ENCODE assay signal across 20 mouse cellular contexts in genomic region chr7:100811912-100812311, GRCm38 (mm10). TPM values are rescaled to one million over a fixed set of nuclear protein-coding genes. Genes with fewer than 3 reads are reported as not detected.
A peak's percentile ranks its signal among the peaks of the same experiment; 100 is the strongest.
DNase-seq lines count a peak whose midpoint lies in the region; ATAC-seq lines count a peak whose summit lies in the region.
"Had no signal": no experiment of that assay in that cellular context is flagged by ENCODE, and none has a peak within 500 bp of the region (broad histone marks: within the 10 kb centered on the region; RNA-seq: fewer than 3 reads in every experiment).

No protein-coding gene starts in this region.

- no peak for DNase-seq in hindbrain, embryonic 14.5 days (ENCODE audit: low spot score)
- peak; percentile 93 for DNase-seq in brain, adult 2 months (ENCODE audit: low read depth, low spot score)
- peak; percentile 75 for DNase-seq in cerebellum, adult 11 months
- DNase-seq in cerebellum, postnatal 10 days: peak; percentile 77 to 83
- DNase-seq in frontal cortex, postnatal 36 days (ENCODE audit: low spot score in 2 of 2): no peak
- no peak for DNase-seq in gastrocnemius, postnatal 10 days
- DNase-seq: adrenal gland, postnatal 25 days; B cell, adult 2 months; heart, postnatal 10 days; lung, adult 2 months; lung, postnatal 36 days; retina, postnatal 1 day; thymus, postnatal 14 days had no signal

- H3K27ac ChIP-seq in hindbrain, embryonic 16.5 days (ENCODE audit: low read depth, low read length): 0 out of 2 replicates have a peak overlapping the region, but pooled peaks have one; percentile 5
- no peak overlapping the region for H3K27ac ChIP-seq in hindbrain, embryonic 14.5 days
- H3K27ac ChIP-seq: embryonic facial prominence, embryonic 15.5 days; intestine, embryonic 15.5 days; limb, embryonic 12.5 days; liver, embryonic 12.5 days had no signal

- H3K9me3 ChIP-seq in hindbrain, embryonic 16.5 days (ENCODE audit: control insufficient read depth, low read length): no peaks in the 10 kb centered on the region
- no peaks in the 10 kb centered on the region for H3K9me3 ChIP-seq in hindbrain, embryonic 14.5 days (ENCODE audit: control insufficient read depth, low read length)
- H3K9me3 ChIP-seq: embryonic facial prominence, embryonic 15.5 days; intestine, embryonic 15.5 days; limb, embryonic 12.5 days; liver, embryonic 12.5 days had no signal

- H3K4me2 ChIP-seq in hindbrain, embryonic 16.5 days (ENCODE audit: low read length): no peak overlapping the region
- no peak overlapping the region for H3K4me2 ChIP-seq in hindbrain, embryonic 14.5 days (replicated peaks)
- H3K4me2 ChIP-seq: embryonic facial prominence, embryonic 15.5 days; heart, embryonic 11.5 days; intestine, embryonic 15.5 days; limb, embryonic 12.5 days; liver, embryonic 12.5 days had no signal

- ATAC-seq in hindbrain, embryonic 16.5 days: no peak
- ATAC-seq in hindbrain, embryonic 14.5 days (ENCODE audit: low FRiP score): no peak
- ATAC-seq in megakaryocyte progenitor cell, adult 5-6 weeks (replicated peaks; ENCODE audit: poor library complexity): no peak
- ATAC-seq: intestine, embryonic 15.5 days; liver, embryonic 12.5 days had no signal

- 0 out of 2 replicates have a peak, but pooled peaks cover 2% of the 10 kb centered on the region for H3K36me3 ChIP-seq in hindbrain, embryonic 16.5 days (ENCODE audit: control insufficient read depth, insufficient read depth, low read length)
- H3K36me3 ChIP-seq in hindbrain, embryonic 14.5 days (replicated peaks; ENCODE audit: control insufficient read depth, insufficient read depth): 0 out of 2 replicates have a peak, but pooled peaks cover 3% of the 10 kb centered on the region
- H3K36me3 ChIP-seq: embryonic facial prominence, embryonic 15.5 days; liver, embryonic 12.5 days had no signal

- H3K9ac ChIP-seq in hindbrain, embryonic 16.5 days (ENCODE audit: low read depth, low read length): no peak overlapping the region
- H3K9ac ChIP-seq in hindbrain, embryonic 14.5 days: no peak overlapping the region
- H3K9ac ChIP-seq: embryonic facial prominence, embryonic 15.5 days; intestine, embryonic 15.5 days; limb, embryonic 12.5 days; liver, embryonic 12.5 days had no signal

- 62% methylated on average over 5 of the region's 5 CpGs for WGBS in hindbrain, embryonic 16.5 days
- 62% methylated on average over 5 of the region's 5 CpGs for WGBS in hindbrain, embryonic 14.5 days

- H3K27me3 ChIP-seq in hindbrain, embryonic 16.5 days (replicated peaks; ENCODE audit: control insufficient read depth, insufficient read depth, low read length): no peaks in the 10 kb centered on the region
- no peaks in the 10 kb centered on the region for H3K27me3 ChIP-seq in hindbrain, embryonic 14.5 days (ENCODE audit: control insufficient read depth, insufficient read depth, low read length)
- H3K27me3 ChIP-seq: embryonic facial prominence, embryonic 15.5 days; intestine, embryonic 15.5 days; limb, embryonic 12.5 days; liver, embryonic 12.5 days had no signal

- no peaks in the 10 kb centered on the region for H3K4me1 ChIP-seq in hindbrain, embryonic 16.5 days (ENCODE audit: control insufficient read depth, insufficient read depth, low read depth, low read length)
- H3K4me1 ChIP-seq in hindbrain, embryonic 14.5 days (replicated peaks; ENCODE audit: control insufficient read depth, insufficient read depth, low read length): no peaks in the 10 kb centered on the region; the same call in 1 of the 2 replicates
- H3K4me1 ChIP-seq: embryonic facial prominence, embryonic 15.5 days; intestine, embryonic 15.5 days; limb, embryonic 12.5 days; liver, embryonic 12.5 days had no signal

- no peak overlapping the region for H3K4me3 ChIP-seq in hindbrain, embryonic 16.5 days (ENCODE audit: low read length)
- no peak overlapping the region for H3K4me3 ChIP-seq in hindbrain, embryonic 14.5 days (replicated peaks; ENCODE audit: low read length)
- H3K4me3 ChIP-seq: embryonic facial prominence, embryonic 15.5 days; intestine, embryonic 15.5 days; limb, embryonic 12.5 days; liver, embryonic 12.5 days had no signal

RNA-seq across cellular contexts. Expression of gene Relt, which starts 51.3 kb away (rescaled TPM):
- 5.1 and 5.3 TPM in 2 replicates for polyA plus RNA-seq in hindbrain, embryonic 16.5 days (2015; fragmentation: Nextera tagmentation; extraction: Ambion mirVana)
- 4.3 and 5.0 TPM in 2 replicates for polyA plus RNA-seq in hindbrain, embryonic 14.5 days (2014; fragmentation: Nextera tagmentation; extraction: Ambion mirVana)
- 8.2 and 9.0 TPM in 2 replicates for total RNA-seq in megakaryocyte progenitor cell, adult 5-6 weeks (2015)
- total RNA-seq in megakaryocyte progenitor cell, adult 5-6 weeks (2017): 6.3 and 13.1 TPM in 2 replicates
- 10 to 100 TPM; 14.8 to 19.3 TPM for total RNA-seq in gastrocnemius, postnatal 10 days (2021)

Comparison
In these comparisons a context has a peak if more than half of its experiments do, and no peak if none do; other contexts are left out.
1. DNase-seq: peak in brain, adult 2 months (single experiment), cerebellum, adult 11 months (single experiment) and cerebellum, postnatal 10 days (2 of 2); none in hindbrain, embryonic 14.5 days (single experiment), frontal cortex, postnatal 36 days (0 of 2) and gastrocnemius, postnatal 10 days (single experiment).